Mouse (Mus musculus) CH12.LX (cell line): ENCODE measurements around the gene Dtx3. TPM values are rescaled to one million over a fixed set of nuclear protein-coding genes. Genes with fewer than 3 reads are reported as not detected.

Source experiments
- DNase-seq: peaks from one replicate; pipeline ENCODE4 v3.0.0-alpha.2; 2013; ENCODE audit errors: extremely low read depth
- H3K27ac ChIP-seq: 2 replicates; pipeline ENCODE4 v1.5.1; 2012; ENCODE audit warnings: low read depth, mild to moderate bottlenecking, control low read depth, moderate library complexity; ENCODE audit not compliant: insufficient read depth
- H3K27me3 ChIP-seq: replicated peaks from 2 replicates; pipeline ENCODE3; 2012; ENCODE audit warnings: inconsistent platforms
- H3K36me3 ChIP-seq, 2 experiments: replicated peaks in 1 of 2; 2 replicates each; pipeline versions ENCODE3 to v1.6.1; 2012; ENCODE audit warnings: inconsistent platforms in 1 of 2, low read length in 1 of 2, mild to moderate bottlenecking in 1 of 2, mixed read lengths in 1 of 2, moderate library complexity in 1 of 2; ENCODE audit not compliant: control insufficient read depth in 1 of 2, insufficient read depth in 1 of 2
- H3K4me1 ChIP-seq, 2 experiments: 2 replicates each; pipeline ENCODE4 v1.6.1; 2012; ENCODE audit warnings: inconsistent platforms in 1 of 2, moderate library complexity in 1 of 2; ENCODE audit not compliant: insufficient read depth in 2 of 2, control insufficient read depth in 1 of 2
- H3K4me2 ChIP-seq: 2 replicates; pipeline ENCODE4 v1.6.1; 2012; ENCODE audit warnings: low read depth, mild to moderate bottlenecking, control low read depth; ENCODE audit not compliant: poor library complexity, insufficient read depth, severe bottlenecking
- H3K4me3 ChIP-seq, 3 experiments: fragments of 150-350 bp in 1 of 3; sonication (generic) in 1 of 3; replicated peaks in 1 of 3; 2 replicates each; pipeline versions ENCODE3 to v1.5.1; 2011 to 2012; ENCODE audit warnings: low read depth in 2 of 3, low read length in 2 of 3, mild to moderate bottlenecking in 2 of 3, moderate library complexity in 2 of 3, control low read depth in 1 of 3, improper control_type of control experiment in 1 of 3, inconsistent platforms in 1 of 3, mixed read lengths in 1 of 3; ENCODE audit not compliant: poor library complexity in 1 of 3
- H3K79me2 ChIP-seq: replicated peaks from 2 replicates; pipeline ENCODE4 v1.6.1; 2012; ENCODE audit warnings: mild to moderate bottlenecking, moderate library complexity; ENCODE audit not compliant: control insufficient read depth, poor library complexity, insufficient read depth, severe bottlenecking; ENCODE audit errors: extremely low read depth
- H3K9ac ChIP-seq: 2 replicates; pipeline ENCODE4 v1.6.1; 2012; ENCODE audit warnings: low read depth, mild to moderate bottlenecking, control low read depth, moderate library complexity; ENCODE audit not compliant: insufficient read depth
- H3K9me3 ChIP-seq: replicated peaks from 2 replicates; pipeline ENCODE3; 2012; ENCODE audit warnings: low read length, inconsistent platforms, mixed read lengths
- CHD1 ChIP-seq: IDR thresholded peaks from 2 replicates; pipeline ENCODE4 v1.6.1; 2012; ENCODE audit warnings: low read depth, low read length, improper control_type of control experiment, inconsistent platforms
- CHD2 ChIP-seq: IDR thresholded peaks from 2 replicates; pipeline ENCODE4 v1.6.1; 2011; ENCODE audit warnings: low read length, improper control_type of control experiment
- E2F4 ChIP-seq: IDR thresholded peaks from 2 replicates; pipeline ENCODE4 v1.6.1; 2011; ENCODE audit warnings: low read depth, low read length, improper control_type of control experiment; ENCODE audit not compliant: insufficient replicate concordance
- EP300 ChIP-seq: IDR thresholded peaks from 2 replicates; pipeline ENCODE4 v1.6.1; 2011; ENCODE audit warnings: low read length, improper control_type of control experiment
- GABPA ChIP-seq: IDR thresholded peaks from 2 replicates; pipeline ENCODE4 v1.6.1; 2012; ENCODE audit warnings: low read depth, low read length, improper control_type of control experiment, inconsistent platforms; ENCODE audit not compliant: insufficient replicate concordance
- HCFC1 ChIP-seq: IDR thresholded peaks from 2 replicates; pipeline ENCODE4 v1.6.1; 2012; ENCODE audit warnings: low read depth, mild to moderate bottlenecking, inconsistent platforms, low read length, improper control_type of control experiment
- IRF4 ChIP-seq: IDR thresholded peaks from 2 replicates; pipeline ENCODE4 v1.6.1; 2014; ENCODE audit warnings: low read depth, mild to moderate bottlenecking, inconsistent platforms, low read length, improper control_type of control experiment
- JUN ChIP-seq: IDR thresholded peaks from 2 replicates; pipeline ENCODE4 v1.6.1; 2011; ENCODE audit warnings: low read depth, mild to moderate bottlenecking, low read length, improper control_type of control experiment, moderate library complexity; ENCODE audit not compliant: insufficient read depth
- JUND ChIP-seq: conservative IDR thresholded peaks from 2 replicates; pipeline ENCODE4 v1.6.1; 2011; ENCODE audit warnings: low read depth, low read length, improper control_type of control experiment
- KAT2A ChIP-seq: IDR thresholded peaks from 2 replicates; pipeline ENCODE4 v1.6.1; 2012; ENCODE audit warnings: low read length, improper control_type of control experiment, inconsistent platforms; ENCODE audit not compliant: insufficient replicate concordance
- MAX ChIP-seq: IDR thresholded peaks from 2 replicates; pipeline ENCODE4 v1.6.1; 2011; ENCODE audit warnings: low read length, improper control_type of control experiment
- MAZ ChIP-seq: IDR thresholded peaks from 2 replicates; pipeline ENCODE4 v1.6.1; 2012; ENCODE audit warnings: low read depth, mild to moderate bottlenecking, inconsistent platforms, low read length, improper control_type of control experiment, moderate library complexity
- NELFE ChIP-seq: IDR thresholded peaks from 2 replicates; pipeline ENCODE4 v1.6.1; 2011; ENCODE audit warnings: low read depth, low read length, improper control_type of control experiment
- NRF1 ChIP-seq: IDR thresholded peaks from 2 replicates; pipeline ENCODE4 v1.6.1; 2014; ENCODE audit warnings: low read depth, mild to moderate bottlenecking, inconsistent platforms, low read length, improper control_type of control experiment, moderate library complexity
- PAX5 ChIP-seq: IDR thresholded peaks from 2 replicates; pipeline ENCODE4 v1.6.1; 2012; ENCODE audit warnings: low read length, inconsistent platforms, mixed read lengths
- SIN3A ChIP-seq: IDR thresholded peaks from 2 replicates; pipeline ENCODE4 v1.6.1; 2012; ENCODE audit warnings: low read length, improper control_type of control experiment, inconsistent platforms
- ZC3H11A ChIP-seq: IDR thresholded peaks from 2 replicates; pipeline ENCODE4 v1.6.1; 2012; ENCODE audit warnings: low read depth, mild to moderate bottlenecking, inconsistent platforms, low read length, improper control_type of control experiment
- ZKSCAN1 ChIP-seq: IDR thresholded peaks from 2 replicates; pipeline ENCODE4 v1.6.1; 2012; ENCODE audit warnings: low read depth, inconsistent platforms, low read length, improper control_type of control experiment, borderline replicate concordance
- dilution Hi-C: fragments of 300-500 bp; cut with MboI; formaldehyde crosslinking; loops from 2 replicates; pipeline ENCODE4 v1.14.3; 2020; ENCODE audit warnings: low sequenced_read_pairs; ENCODE audit not compliant: extremely low pct_unique_long_range_greater_than_20kb, extremely low pct_ligation_motif_present
- in situ Hi-C: fragments of 300-500 bp; cut with MboI; formaldehyde crosslinking; loops from 3 replicates; pipeline ENCODE4 v1.14.3; 2019; ENCODE audit warnings: low sequenced_read_pairs, low pct_ligation_motif_present, low pct_unique_long_range_greater_than_20kb, mixed read lengths
- polyA plus RNA-seq: library from polyadenylated mRNA; unstranded; fragments of >175 nt; gene quantifications from 2 replicates; pipeline ENCODE4 v1.2.1, GENCODE M21; 2012; ENCODE audit warnings: low read depth; ENCODE audit not compliant: insufficient read length
- total RNA-seq, 2 experiments: library from RNA; depleted of rRNA; stranded (reverse); fragments of 300-350 nt in 1 of 2; fragments of >200 nt in 1 of 2; gene quantifications; 2 replicates each; pipeline ENCODE4 v1.2.3; 2012 to 2014

Dtx3 gene
- total and polyA plus RNA-seq, 3 experiments: 18.9 to 51.2 (median 27.6) TPM

- dilution Hi-C loops: no loop called here
- H3K4me2 ChIP-seq: peak within 1 kb of the TSS; percentile 70
- H3K9ac ChIP-seq: peak within 1 kb of the TSS; percentile 45
- H3K27me3 ChIP-seq: no peaks in the 10 kb centered on the region
- peaks cover 0 to 33% of the 10 kb centered on the region in 2 experiments; a peak in 1 of 4 replicates for H3K4me1 ChIP-seq
- H3K27ac ChIP-seq: no peak within 1 kb of the TSS
- TF ChIP-seq GABPA (no peak), MAX (no peak), NRF1 (no peak), NELFE (no peak), JUND (no peak), E2F4 (no peak), IRF4 (no peak), KAT2A (no peak), EP300 (no peak), ZC3H11A (no peak), ZKSCAN1 (no peak), PAX5 (no peak), CHD1 (no peak), JUN (no peak)
- in situ Hi-C loops: no loop called here
- peaks cover 18 to 51% of the 10 kb centered on the region in 2 experiments for H3K36me3 ChIP-seq
- peak within 1 kb of the TSS in 2 of 3 experiments; percentile 68 to 76 for H3K4me3 ChIP-seq
- H3K9me3 ChIP-seq: peaks cover 7% of the 10 kb centered on the region
- H3K79me2 ChIP-seq: no peaks in the 10 kb centered on the region
- no peak for DNase-seq
Observed at GRCm38 (mm10) chr10:127189651-127190381, 5.7 kb downstream of the Dtx3 start, which contains the start of gene Arhgef25. TSS of gene Arhgef25 (minus strand) at chr10:127190083.

- Histone ChIP-seq H3K4me3 (no peak overlapping the region), H3K9ac (peak overlapping the region; percentile 45), H3K4me1 (peaks cover 0 to 26% of the 10 kb centered on the region in 2 experiments; a peak in 1 of 4 replicates), H3K4me2 (peak overlapping the region; percentile 70), H3K36me3 (peaks cover 18 to 53% of the 10 kb centered on the region in 2 experiments), H3K9me3 (peaks cover 7% of the 10 kb centered on the region), H3K27me3 (no peaks in the 10 kb centered on the region), H3K79me2 (no peaks in the 10 kb centered on the region), H3K27ac (no peak overlapping the region)
- dilution Hi-C loops (no loop called here), in situ Hi-C loops (no loop called here)
- no peak for DNase-seq
- TF ChIP-seq MAZ: no peak
- no peak for TF ChIP-seq E2F4
- no peak for TF ChIP-seq GABPA
- no peak for TF ChIP-seq SIN3A
- no peak for TF ChIP-seq HCFC1
- TF ChIP-seq CHD2: no peak
Observed at GRCm38 (mm10) chr10:127189116-127189650, 6.3 kb downstream of the Dtx3 start.
